Mouse (Mus musculus): ENCODE measurements at regions not wholly inside any gene's neighbourhood (a gene's known extent, or its start where the extent isn't known, plus 50 kb on each side); places are given as distances from the start of the nearest gene placed in this dataset.

GRCm38 (mm10) chr7:54734039-54734438, 101.3 kb upstream of the Luzp2 start:
- DNase-seq (ENCODE audit: low read depth, low spot score), result peak; percentile 11

- no peak for DNase-seq (ENCODE audit: low read depth, low spot score)
Measured at GRCm38 (mm10) chr7:54734861-54735260, 100.4 kb upstream of the Luzp2 start.

- DNase-seq (ENCODE audit: low read depth, low spot score), result no peak
Measured at GRCm38 (mm10) chr7:54767341-54767740, 68.0 kb upstream of the Luzp2 start.

GRCm38 (mm10) chr7:54768683-54769082, 66.6 kb upstream of the Luzp2 start:
- no peak for DNase-seq (ENCODE audit: low read depth, low spot score)

GRCm38 (mm10) chr7:54781939-54782520, 53.3 kb upstream of the Luzp2 start:
- no peak for DNase-seq (ENCODE audit: low read depth, low spot score)

- no peak for DNase-seq (ENCODE audit: low read depth, low spot score)
Measured at GRCm38 (mm10) chr7:54782604-54783003, 52.7 kb upstream of the Luzp2 start.

- no peak for DNase-seq (ENCODE audit: low read depth, low spot score)
Measured at GRCm38 (mm10) chr7:54783550-54784529, 51.5 kb upstream of the Luzp2 start.

All from embryo, embryonic 11.5 days (tissue).